Mouse (Mus musculus) embryonic facial prominence, embryonic 12.5 days (tissue): ENCODE results near the gene Atf6b. TPM values are rescaled to one million over a fixed set of nuclear protein-coding genes. Genes with fewer than 3 reads are reported as not detected.

Experiments used
- ATAC-seq: fragments of 200-750 bp; cut with Nextera tagmentation; 2 replicates; pipeline ENCODE4 v1.8.0; 2017; ENCODE audit not compliant: insufficient number of reproducible peaks, insufficient read depth, low FRiP score, low TSS enrichment
- H3K27ac ChIP-seq: fragments of 300-500 bp; sonication (generic); 2 replicates; pipeline ENCODE4 v1.5.1; 2016; ENCODE audit warnings: mild to moderate bottlenecking
- H3K27me3 ChIP-seq: fragments of 300-500 bp; sonication (generic); 2 replicates; pipeline ENCODE4 v1.6.1; 2016; ENCODE audit warnings: mild to moderate bottlenecking, moderate library complexity
- H3K36me3 ChIP-seq: fragments of 300-500 bp; sonication (generic); 2 replicates; pipeline ENCODE4 v1.6.1; 2016; ENCODE audit warnings: mild to moderate bottlenecking
- H3K4me1 ChIP-seq: fragments of 300-500 bp; sonication (generic); 2 replicates; pipeline ENCODE4 v1.6.1; 2016
- H3K4me2 ChIP-seq: fragments of 300-500 bp; sonication (generic); replicated peaks from 2 replicates; pipeline ENCODE4 v1.6.1; 2016; ENCODE audit warnings: mild to moderate bottlenecking, moderate library complexity
- H3K4me3 ChIP-seq: fragments of 300-500 bp; sonication (generic); 2 replicates; pipeline ENCODE4 v1.5.1; 2016; ENCODE audit warnings: mild to moderate bottlenecking
- H3K9ac ChIP-seq: fragments of 300-500 bp; sonication (generic); 2 replicates; pipeline ENCODE4 v1.6.1; 2016; ENCODE audit warnings: mild to moderate bottlenecking, moderate library complexity
- H3K9me3 ChIP-seq: fragments of 300-500 bp; sonication (generic); 2 replicates; pipeline ENCODE4 v1.6.1; 2016; ENCODE audit warnings: mild to moderate bottlenecking, moderate library complexity
- WGBS: fragments of 180-500 bp; shearing (Covaris S2); methylation state at CpG from one replicate; pipeline ENCODE4 v1.1.7; 2016; 5-methylcytosine and 5-hydroxymethylcytosine counted together
- polyA plus RNA-seq: library from polyadenylated mRNA; unstranded; fragments of >200 nt; fragmentation: Nextera tagmentation; extraction: Ambion mirVana; gene quantifications from 2 replicates; pipeline ENCODE4 v1.2.1, GENCODE M21; 2016

The Atf6b gene
- 110 TPM in 2 replicates for polyA plus RNA-seq

- peak; percentile 95 for ATAC-seq
- 1% methylated on average over 65 of the region's 66 CpGs for WGBS
Observed at GRCm38 (mm10) chr17:34646906-34647787, at the start of gene Atf6b. TSS of gene Atf6b (plus strand) at chr17:34647146.

DNA sequence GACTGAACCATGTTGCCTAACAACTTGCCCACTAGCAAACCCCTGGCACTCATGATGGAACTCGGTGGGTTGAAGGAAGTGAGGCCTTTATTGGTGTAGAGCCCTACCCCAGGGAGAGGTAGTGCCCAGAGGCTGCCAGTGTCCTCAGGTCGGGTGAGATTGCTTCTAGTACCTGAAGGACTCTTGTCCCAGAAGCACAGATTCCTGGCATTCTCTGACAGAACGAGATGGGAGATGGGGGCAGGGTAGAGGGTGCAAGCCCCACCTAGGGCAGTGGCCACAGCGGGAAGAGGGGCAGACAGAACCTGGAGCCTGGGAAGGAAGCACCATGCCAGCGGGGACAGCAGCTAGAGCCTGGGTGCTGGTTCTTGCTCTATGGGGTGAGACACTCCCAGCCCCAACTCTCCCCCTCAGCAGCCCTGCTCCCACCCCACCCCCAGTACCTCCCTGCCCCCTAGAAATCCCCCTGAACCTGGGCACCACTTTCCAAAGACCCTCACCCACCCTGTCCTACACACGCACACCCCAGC is 49.3 kb upstream of the Atf6b start, which contains the start of gene Ager:
Gene Ager (plus strand): TSS at position 297 of the 530 bp plus-strand sequence.
- H3K27ac ChIP-seq = 0 out of 2 replicates have a peak within 1 kb of the TSS, but pooled peaks have one; percentile 54
- H3K9me3 ChIP-seq = no peaks in the 10 kb centered on the region
- H3K9ac ChIP-seq = no peak within 1 kb of the TSS
- H3K27me3 ChIP-seq = no peaks in the 10 kb centered on the region
- 21% methylated on average over 6 of the region's 6 CpGs for WGBS
- peaks cover 52% of the 10 kb centered on the region for H3K4me1 ChIP-seq
- peaks cover 44% of the 10 kb centered on the region for H3K36me3 ChIP-seq
- 0 out of 2 replicates have a peak within 1 kb of the TSS, but pooled peaks have one; percentile 2 for H3K4me3 ChIP-seq
- ATAC-seq = no peak
- no peak within 1 kb of the TSS for H3K4me2 ChIP-seq

More at GRCm38 (mm10) chr17:34646906-34647787, at the start of gene Atf6b:
- peak within 1 kb of the TSS; percentile 98 for H3K4me3 ChIP-seq
- H3K4me2 ChIP-seq = peak within 1 kb of the TSS; percentile 90
- peak within 1 kb of the TSS; percentile 91 for H3K9ac ChIP-seq
- peaks cover 26% of the 10 kb centered on the region for H3K4me1 ChIP-seq
- H3K9me3 ChIP-seq = no peaks in the 10 kb centered on the region
- H3K36me3 ChIP-seq = peaks cover 33% of the 10 kb centered on the region
- no peaks in the 10 kb centered on the region for H3K27me3 ChIP-seq
- peak within 1 kb of the TSS; percentile 79 for H3K27ac ChIP-seq

DNA sequence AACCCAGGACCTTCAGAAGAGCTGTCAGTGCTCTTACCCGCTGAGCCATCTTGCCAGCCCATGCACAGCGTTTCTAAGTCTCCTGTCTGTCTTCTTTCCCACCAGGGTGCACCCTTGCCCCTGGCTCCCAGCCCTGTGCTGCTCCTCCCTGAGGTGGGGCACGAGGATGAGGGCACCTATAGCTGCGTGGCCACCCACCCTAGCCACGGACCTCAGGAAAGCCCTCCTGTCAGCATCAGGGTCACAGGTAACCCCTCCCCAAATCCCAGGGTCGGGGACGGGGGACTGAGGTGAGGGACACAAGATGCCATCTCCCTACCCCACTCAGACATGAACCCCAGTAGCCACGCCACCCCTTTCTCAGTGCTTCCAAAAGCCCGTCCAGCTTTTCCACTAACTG is 47.1 kb upstream of the Atf6b start:
- Histone ChIP-seq H3K27me3 (no peaks in the 10 kb centered on the region), H3K36me3 (peaks cover 34% of the 10 kb centered on the region), H3K27ac (no peak overlapping the region), H3K4me2 (no peak overlapping the region), H3K4me1 (peaks cover 44% of the 10 kb centered on the region), H3K9me3 (no peaks in the 10 kb centered on the region), H3K9ac (no peak overlapping the region), H3K4me3 (no peak overlapping the region)
- no peak for ATAC-seq
- WGBS = 77% methylated on average over 9 of the region's 9 CpGs

GRCm38 (mm10) chr17:34601796-34602195 is 45.1 kb upstream of the Atf6b start:
- Histone ChIP-seq H3K36me3 (peaks cover 16% of the 10 kb centered on the region), H3K4me2 (no peak overlapping the region), H3K4me1 (peaks cover 42% of the 10 kb centered on the region), H3K9me3 (no peaks in the 10 kb centered on the region), H3K4me3 (no peak overlapping the region), H3K27ac (no peak overlapping the region), H3K9ac (0 out of 2 replicates have a peak overlapping the region, but pooled peaks have one; percentile 19), H3K27me3 (no peaks in the 10 kb centered on the region)
- no peak for ATAC-seq
- 88% methylated on average over 12 of the region's 12 CpGs for WGBS

- Histone ChIP-seq H3K4me2 (peak within 1 kb of the TSS; percentile 91), H3K4me3 (peak within 1 kb of the TSS; percentile 97), H3K4me1 (peaks cover 40% of the 10 kb centered on the region), H3K9ac (peak within 1 kb of the TSS; percentile 97), H3K36me3 (peaks cover 23% of the 10 kb centered on the region), H3K27me3 (no peaks in the 10 kb centered on the region), H3K9me3 (no peaks in the 10 kb centered on the region), H3K27ac (peak within 1 kb of the TSS; percentile 91)
- peak; percentile 95 for ATAC-seq
- WGBS = 2% methylated on average over 30 of the region's 30 CpGs
Observed at GRCm38 (mm10) chr17:34603375-34604060, 43.4 kb upstream of the Atf6b start, which contains the start of gene Rnf5. TSS of gene Rnf5 (minus strand) at chr17:34603690.

- Histone ChIP-seq H3K36me3 (peaks cover 23% of the 10 kb centered on the region), H3K27me3 (no peaks in the 10 kb centered on the region), H3K4me2 (peak within 1 kb of the TSS; percentile 91), H3K9me3 (no peaks in the 10 kb centered on the region), H3K27ac (peak within 1 kb of the TSS; percentile 91), H3K4me1 (peaks cover 41% of the 10 kb centered on the region), H3K4me3 (peak within 1 kb of the TSS; percentile 97), H3K9ac (peak within 1 kb of the TSS; percentile 97)
- ATAC-seq = peak; percentile 80
- WGBS = under 1% methylated on average over 34 of the region's 35 CpGs
Observed at GRCm38 (mm10) chr17:34604061-34604508, 42.9 kb upstream of the Atf6b start, which contains the start of gene Agpat1. TSS of gene Agpat1 (plus strand) at chr17:34604262.

- Histone ChIP-seq H3K36me3 (peaks cover 23% of the 10 kb centered on the region), H3K9ac (peak overlapping the region; percentile 97), H3K4me3 (peak overlapping the region; percentile 97), H3K4me2 (peak overlapping the region; percentile 91), H3K27ac (peak overlapping the region; percentile 91), H3K4me1 (peaks cover 41% of the 10 kb centered on the region), H3K9me3 (no peaks in the 10 kb centered on the region), H3K27me3 (no peaks in the 10 kb centered on the region)
- ATAC-seq = no peak; the same call in 1 of the 2 replicates
- 17% methylated on average over 24 of the region's 24 CpGs for WGBS
Observed at GRCm38 (mm10) chr17:34604511-34605237, 42.3 kb upstream of the Atf6b start.

DNA sequence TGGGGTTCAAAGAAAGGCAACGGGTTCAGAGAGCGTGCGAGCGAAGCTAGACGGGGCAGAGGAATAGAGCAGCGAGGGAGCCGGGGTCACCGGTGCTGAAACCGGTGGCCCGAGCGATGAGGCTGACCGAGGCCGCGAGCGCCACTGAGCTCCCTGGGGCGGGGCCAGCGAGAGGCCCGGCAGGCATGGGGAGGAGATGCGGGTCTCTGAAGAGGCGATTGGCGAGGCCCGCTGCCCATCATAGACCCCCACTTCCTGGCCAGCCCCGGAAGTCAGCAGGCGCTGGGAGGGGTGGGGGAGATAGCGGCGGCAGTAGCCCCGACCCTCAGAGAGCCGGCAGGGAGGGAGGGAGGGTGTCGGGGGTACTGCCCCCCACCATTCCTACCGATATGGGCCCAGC is 41.3 kb upstream of the Atf6b start:
- peak overlapping the region; percentile 97 for H3K4me3 ChIP-seq
- H3K9ac ChIP-seq = peak overlapping the region; percentile 97
- peak overlapping the region; percentile 91 for H3K4me2 ChIP-seq
- no peaks in the 10 kb centered on the region for H3K9me3 ChIP-seq
- H3K4me1 ChIP-seq = peaks cover 41% of the 10 kb centered on the region
- H3K27ac ChIP-seq = peak overlapping the region; percentile 91
- under 1% methylated on average over 30 of the region's 30 CpGs for WGBS
- peaks cover 24% of the 10 kb centered on the region for H3K36me3 ChIP-seq
- ATAC-seq = peak; percentile 42
- no peaks in the 10 kb centered on the region for H3K27me3 ChIP-seq

DNA sequence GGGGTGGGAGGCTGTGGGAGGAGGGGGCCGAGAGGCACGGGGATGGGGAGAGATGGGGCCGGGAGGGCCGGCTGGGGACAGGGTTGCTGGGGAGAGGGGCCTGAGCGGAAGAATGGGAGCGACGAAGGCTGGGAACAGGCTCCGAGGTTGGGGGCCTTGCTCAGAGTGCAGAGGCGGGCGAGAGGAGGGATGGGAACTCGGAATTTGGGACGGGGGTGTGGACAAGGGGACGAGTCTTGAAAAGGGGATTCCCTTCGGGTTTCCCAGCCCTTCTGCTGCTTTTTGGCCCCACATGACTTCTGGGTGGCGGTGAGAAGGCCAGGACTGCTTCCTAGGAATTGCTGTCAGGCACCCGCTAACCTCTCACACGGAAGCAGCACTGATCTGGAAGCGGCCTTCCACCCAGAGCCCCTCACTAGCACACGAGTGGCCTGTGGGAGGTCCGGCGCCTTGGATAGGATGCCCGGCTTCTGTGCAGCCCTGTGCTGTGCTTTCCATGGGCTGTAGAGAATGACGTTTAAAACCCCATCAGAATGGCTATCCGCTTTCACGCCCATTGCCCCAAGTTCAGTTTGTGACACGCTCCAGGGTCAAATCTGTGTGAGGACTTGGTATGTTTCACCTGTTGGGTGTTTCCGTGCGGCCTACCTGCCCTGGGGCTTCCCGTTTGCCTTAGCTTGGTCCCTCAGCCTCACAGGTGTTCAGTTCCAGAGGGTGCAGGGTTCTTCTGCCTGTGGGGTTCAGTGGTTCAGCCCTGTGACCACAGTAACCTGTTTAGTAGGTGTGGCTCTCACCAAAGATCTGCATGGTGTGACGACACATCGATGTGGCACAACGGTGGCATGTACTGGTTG is 40.5 kb upstream of the Atf6b start:
- Histone ChIP-seq H3K4me1 (peaks cover 41% of the 10 kb centered on the region), H3K9ac (peak overlapping the region; percentile 97), H3K4me2 (peak overlapping the region; percentile 91), H3K27me3 (no peaks in the 10 kb centered on the region), H3K27ac (peak overlapping the region; percentile 91), H3K4me3 (peak overlapping the region; percentile 97), H3K36me3 (peaks cover 26% of the 10 kb centered on the region), H3K9me3 (no peaks in the 10 kb centered on the region)
- 16% methylated on average over 32 of the region's 32 CpGs for WGBS
- no peak for ATAC-seq

DNA sequence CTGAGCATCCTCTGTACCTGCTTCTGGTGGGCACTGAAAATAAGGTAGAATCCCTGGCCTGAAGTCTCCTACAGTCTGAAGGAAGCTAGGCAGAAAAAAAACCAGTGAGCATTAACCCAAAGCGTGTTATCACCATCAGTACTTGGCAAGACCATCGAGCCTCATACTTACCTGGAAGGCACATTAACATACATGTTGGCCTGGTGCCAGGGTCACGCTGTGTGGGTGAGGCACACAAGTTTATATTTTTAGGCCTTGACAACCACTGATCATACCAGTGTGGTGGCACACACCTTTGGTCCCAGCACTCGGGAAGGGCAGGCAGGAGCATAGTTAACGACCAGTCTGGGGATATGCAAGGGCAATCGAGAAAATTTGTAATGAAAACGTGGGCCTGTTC is 38.9 kb upstream of the Atf6b start:
- no peak overlapping the region for H3K9ac ChIP-seq
- no peak overlapping the region for H3K4me2 ChIP-seq
- H3K4me1 ChIP-seq = peaks cover 30% of the 10 kb centered on the region
- no peak overlapping the region for H3K4me3 ChIP-seq
- ATAC-seq = no peak
- no peak overlapping the region for H3K27ac ChIP-seq
- no peaks in the 10 kb centered on the region for H3K9me3 ChIP-seq
- peaks cover 35% of the 10 kb centered on the region for H3K36me3 ChIP-seq
- H3K27me3 ChIP-seq = no peaks in the 10 kb centered on the region
- 89% methylated on average over 7 of the region's 7 CpGs for WGBS
